20 mouse cellular contexts compared by ENCODE assay signal in genomic region chr2:17941921-17942320, GRCm38 (mm10). TPM values are rescaled to one million over a fixed set of nuclear protein-coding genes. Genes with fewer than 3 reads are reported as not detected.
"Had no signal": no experiment of that assay in that cellular context is flagged by ENCODE, and none has a peak within 500 bp of the region (broad histone marks: within the 10 kb centered on the region; RNA-seq: fewer than 3 reads in every experiment).

No protein-coding gene starts in this region.

- DNase-seq: liver, postnatal 0 days; lung, adult 2 months; right cerebral cortex, postnatal 14 days; thymus, postnatal 25 days had no signal

- H3K27me3 ChIP-seq: lung, embryonic 15.5 days; megakaryocyte, embryonic 14.5 days; midbrain, embryonic 13.5 days; midbrain, embryonic 15.5 days; neural tube, embryonic 12.5 days; stomach, embryonic 15.5 days had no signal

- H3K9me3 ChIP-seq: lung, embryonic 15.5 days; megakaryocyte, embryonic 14.5 days; midbrain, embryonic 13.5 days; midbrain, embryonic 15.5 days; neural tube, embryonic 12.5 days; stomach, embryonic 15.5 days had no signal

- H3K27ac ChIP-seq: lung, embryonic 15.5 days; macrophage; midbrain, embryonic 13.5 days; midbrain, embryonic 15.5 days; neural tube, embryonic 12.5 days; stomach, embryonic 15.5 days; stomach, postnatal 0 days had no signal

- H3K36me3 ChIP-seq: lung, embryonic 15.5 days; midbrain, embryonic 13.5 days; midbrain, embryonic 15.5 days; neural tube, embryonic 12.5 days; stomach, embryonic 15.5 days had no signal

- H3K4me2 ChIP-seq: lung, embryonic 15.5 days; midbrain, embryonic 13.5 days; midbrain, embryonic 15.5 days; neural tube, embryonic 12.5 days; stomach, embryonic 15.5 days had no signal

- H3K4me3 ChIP-seq: lung, embryonic 15.5 days; megakaryocyte, embryonic 14.5 days; midbrain, embryonic 13.5 days; midbrain, embryonic 15.5 days; neural tube, embryonic 12.5 days; stomach, embryonic 15.5 days had no signal

- ATAC-seq: liver, postnatal 0 days; lung, postnatal 0 days; midbrain, embryonic 13.5 days; midbrain, embryonic 15.5 days had no signal

- H3K9ac ChIP-seq: liver, postnatal 0 days; lung, embryonic 15.5 days; midbrain, embryonic 13.5 days; midbrain, embryonic 15.5 days; neural tube, embryonic 12.5 days; stomach, embryonic 15.5 days had no signal

- H3K4me1 ChIP-seq: megakaryocyte, embryonic 14.5 days; midbrain, embryonic 15.5 days; neural tube, embryonic 12.5 days; stomach, embryonic 15.5 days had no signal

RNA-seq across cellular contexts. Expression of gene H2al2a, which starts 54.8 kb away (rescaled TPM):
- total RNA-seq: megakaryocyte progenitor cell, adult 5-6 weeks; midbrain, postnatal 0 days; neutrophil, adult 5-6 weeks had no signal
- polyA plus RNA-seq: liver, postnatal 0 days; lung, adult 2 months; lung, embryonic 15.5 days; lung, postnatal 0 days; macrophage; midbrain, embryonic 13.5 days; midbrain, embryonic 15.5 days; midbrain, postnatal 0 days; neural tube, embryonic 12.5 days; neural tube, embryonic 14.5 days; spleen, adult 2 months; stomach, embryonic 15.5 days; stomach, postnatal 0 days; thymus, adult 2 months; urinary bladder, adult 2 months had no signal
